Mouse (Mus musculus) monocyte, adult 2 months (primary cell): ENCODE measurements around the gene Nt5c1b.
A peak's percentile ranks its signal among the peaks of the same experiment; 100 is the strongest.

Source experiments
- DNase-seq, 2 experiments: peaks; one replicate each; pipeline ENCODE4 v3.0.0; 2022; ENCODE audit warnings: low spot score in 2 of 2, low read depth in 1 of 2

The Nt5c1b gene

GRCm38 (mm10) chr12:10369673-10370072, at the start of gene Nt5c1b:
Gene Nt5c1b, plus strand, starts transcription at chr12:10369973.
- no peak for DNase-seq

GRCm38 (mm10) chr12:10327651-10328050, 42.1 kb upstream of the Nt5c1b start:
- DNase-seq, result no peak

- DNase-seq, result no peak
Measured at GRCm38 (mm10) chr12:10329460-10329859, 40.3 kb upstream of the Nt5c1b start.

GRCm38 (mm10) chr12:10340604-10341003, 29.2 kb upstream of the Nt5c1b start:
- DNase-seq, result no peak

GRCm38 (mm10) chr12:10350706-10351105, 19.1 kb upstream of the Nt5c1b start:
- DNase-seq, result no peak

GRCm38 (mm10) chr12:10357756-10358155, 12.0 kb upstream of the Nt5c1b start:
- DNase-seq, result no peak

- peak; percentile 84 to 88 for DNase-seq
Measured at GRCm38 (mm10) chr12:10390671-10391441, 21.1 kb downstream of the Nt5c1b start, which contains the start of gene Rdh14. Gene Rdh14, plus strand, starts transcription at chr12:10390772.

- DNase-seq, result no peak
Measured at GRCm38 (mm10) chr12:10400788-10401187, 31.0 kb downstream of the Nt5c1b start.

GRCm38 (mm10) chr12:10402421-10403115, 32.8 kb downstream of the Nt5c1b start:
- DNase-seq, result no peak

GRCm38 (mm10) chr12:10410511-10411179, 40.9 kb downstream of the Nt5c1b start:
- no peak for DNase-seq

- no peak for DNase-seq
Measured at GRCm38 (mm10) chr12:10411453-10411852, 41.7 kb downstream of the Nt5c1b start.

GRCm38 (mm10) chr12:10422347-10422746, 52.6 kb downstream of the Nt5c1b start:
- no peak for DNase-seq

- DNase-seq, result no peak
Measured at GRCm38 (mm10) chr12:10425982-10426863, 56.5 kb downstream of the Nt5c1b start.

GRCm38 (mm10) chr12:10430999-10431398, 61.2 kb downstream of the Nt5c1b start:
- no peak for DNase-seq

GRCm38 (mm10) chr12:10438054-10439001, 68.6 kb downstream of the Nt5c1b start:
- no peak for DNase-seq
